Mouse (Mus musculus): Measurements from ENCODE around the gene Dnase1l3.

Gene Dnase1l3

GRCm38 (mm10) chr14:7994271-7994767 is at the start of gene Dnase1l3:
Dnase1l3 (minus strand) TSS chr14:7994573.
- peak; percentile 46 to 70 for DNase-seq (ENCODE audit: low spot score in 2 of 2)

GRCm38 (mm10) chr14:8042577-8042976 is 48.2 kb upstream of the Dnase1l3 start:
- DNase-seq (ENCODE audit: low spot score in 2 of 2): no peak

- DNase-seq (ENCODE audit: low spot score in 2 of 2): no peak
These were observed 47.7 kb upstream of the Dnase1l3 start for GRCm38 (mm10) chr14:8042120-8042519.

GRCm38 (mm10) chr14:8040911-8041678 is 46.7 kb upstream of the Dnase1l3 start:
- DNase-seq (ENCODE audit: low spot score in 2 of 2): no peak

GRCm38 (mm10) chr14:8040179-8040578 is 45.8 kb upstream of the Dnase1l3 start:
- DNase-seq (ENCODE audit: low spot score in 2 of 2): no peak

GRCm38 (mm10) chr14:8038791-8039448 is 44.5 kb upstream of the Dnase1l3 start:
- DNase-seq (ENCODE audit: low spot score in 2 of 2): no peak

- no peak for DNase-seq (ENCODE audit: low spot score in 2 of 2)
These were observed 43.8 kb upstream of the Dnase1l3 start for GRCm38 (mm10) chr14:8038150-8038549.

- DNase-seq (ENCODE audit: low spot score in 2 of 2): no peak
These were observed 42.0 kb upstream of the Dnase1l3 start for GRCm38 (mm10) chr14:8036406-8036805.

- DNase-seq (ENCODE audit: low spot score in 2 of 2): no peak
These were observed 41.6 kb upstream of the Dnase1l3 start for GRCm38 (mm10) chr14:8035951-8036350.

- no peak for DNase-seq (ENCODE audit: low spot score in 2 of 2)
These were observed 40.2 kb upstream of the Dnase1l3 start for GRCm38 (mm10) chr14:8034561-8034960.

- DNase-seq (ENCODE audit: low spot score in 2 of 2): no peak
These were observed 37.9 kb upstream of the Dnase1l3 start for GRCm38 (mm10) chr14:8032087-8032944.

GRCm38 (mm10) chr14:8030535-8030934 is 36.2 kb upstream of the Dnase1l3 start:
- DNase-seq (ENCODE audit: low spot score in 2 of 2): no peak

GRCm38 (mm10) chr14:8029752-8030151 is 35.4 kb upstream of the Dnase1l3 start:
- DNase-seq (ENCODE audit: low spot score in 2 of 2): no peak

- DNase-seq (ENCODE audit: low spot score in 2 of 2): no peak
These were observed 33.7 kb upstream of the Dnase1l3 start for GRCm38 (mm10) chr14:8028086-8028485.

GRCm38 (mm10) chr14:8026769-8027531 is 32.6 kb upstream of the Dnase1l3 start:
- DNase-seq (ENCODE audit: low spot score in 2 of 2): no peak

GRCm38 (mm10) chr14:8024936-8025335 is 30.6 kb upstream of the Dnase1l3 start:
- DNase-seq (ENCODE audit: low spot score in 2 of 2): no peak

GRCm38 (mm10) chr14:8024469-8024868 is 30.1 kb upstream of the Dnase1l3 start:
- DNase-seq (ENCODE audit: low spot score in 2 of 2): no peak

GRCm38 (mm10) chr14:8020546-8020945 is 26.2 kb upstream of the Dnase1l3 start:
- no peak for DNase-seq (ENCODE audit: low spot score in 2 of 2)

GRCm38 (mm10) chr14:8020011-8020410 is 25.6 kb upstream of the Dnase1l3 start:
- no peak for DNase-seq (ENCODE audit: low spot score in 2 of 2)

- DNase-seq (ENCODE audit: low spot score in 2 of 2): no peak
These were observed 22.6 kb upstream of the Dnase1l3 start for GRCm38 (mm10) chr14:8016951-8017350.

GRCm38 (mm10) chr14:8016276-8016675 is 21.9 kb upstream of the Dnase1l3 start:
- no peak for DNase-seq (ENCODE audit: low spot score in 2 of 2)
